Mouse (Mus musculus) bone marrow, adult 2 months (tissue): Measurements from ENCODE around the gene Slc35b1. TPM values are rescaled to one million over a fixed set of nuclear protein-coding genes. Genes with fewer than 3 reads are reported as not detected.

Experiments
- H3K27ac ChIP-seq: fragments of 200-500 bp; 2 replicates; pipeline ENCODE4 v1.5.1; 2012; ENCODE audit warnings: low read depth, mild to moderate bottlenecking, control low read depth, inconsistent platforms, low read length; ENCODE audit not compliant: control insufficient read depth, poor library complexity, insufficient read depth
- H3K4me1 ChIP-seq: fragments of 200-500 bp; 2 replicates; pipeline ENCODE4 v1.6.1; 2011; ENCODE audit warnings: low read length; ENCODE audit not compliant: control insufficient read depth, insufficient read depth
- H3K4me3 ChIP-seq: fragments of 200-500 bp; replicated peaks from 2 replicates; pipeline ENCODE3; 2011; ENCODE audit warnings: mild to moderate bottlenecking, low read depth, low read length, control low read depth; ENCODE audit not compliant: control insufficient read depth
- CTCF ChIP-seq: fragments of 200-500 bp; IDR thresholded peaks from 2 replicates; pipeline ENCODE4 v1.5.1; 2011; ENCODE audit warnings: low read length, control low read depth; ENCODE audit not compliant: control insufficient read depth, insufficient read depth
- POLR2A ChIP-seq: fragments of 200-500 bp; IDR thresholded peaks from 2 replicates; pipeline ENCODE4 v1.6.1; 2011; ENCODE audit warnings: low read depth, mild to moderate bottlenecking, control low read depth, low read length, borderline replicate concordance; ENCODE audit not compliant: control insufficient read depth
- WGBS: fragments of 180-500 bp; shearing (Covaris S2); methylation state at CpG from one replicate; pipeline ENCODE4 v1.1.7; 2018; 5-methylcytosine and 5-hydroxymethylcytosine counted together
- polyA plus RNA-seq: library from polyadenylated mRNA; stranded (reverse); fragments of >200 nt; gene quantifications from 2 replicates; pipeline ENCODE4 v1.2.4, GENCODE M21; 2011; ENCODE audit warnings: low replicate concordance; ENCODE audit not compliant: missing spikeins, insufficient read depth, insufficient read length

The Slc35b1 gene
- polyA plus RNA-seq, 1 experiment = 49.3 TPM

DNA sequence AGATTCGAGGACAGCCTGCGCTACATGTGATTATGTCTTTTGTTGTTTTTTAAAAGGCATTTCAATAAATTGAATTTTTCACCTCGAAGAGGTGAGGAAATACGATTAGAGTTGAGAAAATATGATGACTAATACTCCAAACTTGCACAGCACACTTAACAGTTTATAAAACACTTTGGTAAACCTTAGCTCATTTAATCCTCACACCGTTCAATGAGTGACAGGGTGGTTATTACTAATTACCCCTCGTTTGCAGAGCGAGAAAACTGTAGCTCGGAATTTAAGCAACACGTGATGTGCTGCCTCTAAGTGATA is 531 bp upstream of the Slc35b1 start:
- Histone ChIP-seq H3K4me1 (no peaks in the 10 kb centered on the region; the same call in 1 of the 2 replicates), H3K4me3 (peak overlapping the region; percentile 45)
- 37% methylated on average over 9 of the region's 9 CpGs for WGBS

DNA sequence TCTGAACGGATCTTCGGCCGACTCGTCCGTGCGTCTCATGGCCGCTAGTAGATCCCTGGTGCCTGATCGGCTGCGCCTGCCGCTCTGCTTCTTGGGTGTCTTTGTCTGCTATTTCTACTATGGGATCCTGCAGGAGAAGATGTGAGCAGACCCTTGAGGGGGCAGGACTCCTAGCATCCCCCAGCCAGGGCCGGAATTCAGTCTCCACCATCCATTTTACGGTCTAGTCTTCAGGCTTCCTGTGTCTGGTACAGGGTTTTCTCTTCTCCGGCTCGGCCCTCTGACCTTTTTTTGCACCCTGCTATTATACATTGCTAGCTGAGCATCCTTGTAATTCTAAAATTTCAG is 455 bp downstream of the Slc35b1 start:
- no peak for TF ChIP-seq POLR2A
- TF ChIP-seq CTCF = no peak
- H3K4me3 ChIP-seq = peak overlapping the region; percentile 98
- under 1% methylated on average over 14 of the region's 14 CpGs for WGBS
- H3K27ac ChIP-seq = peak overlapping the region; percentile 89
- no peaks in the 10 kb centered on the region; the same call in 1 of the 2 replicates for H3K4me1 ChIP-seq

More for the DNA sequence above, 531 bp upstream of the Slc35b1 start:
- peak overlapping the region; percentile 89 for H3K27ac ChIP-seq
- no peak for TF ChIP-seq POLR2A

DNA sequence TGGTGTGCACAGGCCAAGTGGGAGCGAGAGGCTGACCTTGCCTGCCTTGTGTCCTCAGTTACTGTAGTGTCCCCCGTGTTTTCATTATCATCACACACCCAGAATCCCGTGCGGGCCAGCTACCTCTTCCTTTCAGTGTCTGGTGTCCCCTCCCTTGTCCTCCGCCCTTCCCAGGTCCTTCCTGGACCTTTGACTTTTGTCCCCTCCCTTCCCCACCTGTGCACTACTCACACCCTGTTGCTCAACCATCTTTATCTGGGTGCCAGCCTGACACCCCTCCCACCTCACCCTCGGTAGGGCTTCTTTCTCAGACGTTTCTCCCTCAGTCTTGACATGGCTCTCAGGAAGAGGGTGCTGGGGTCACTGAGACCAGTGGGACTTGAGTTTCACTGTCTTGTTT is 2.9 kb downstream of the Slc35b1 start:
- Histone ChIP-seq H3K27ac (no peak overlapping the region), H3K4me1 (no peaks in the 10 kb centered on the region; the same call in 1 of the 2 replicates), H3K4me3 (no peak overlapping the region)
- TF ChIP-seq CTCF (no peak), POLR2A (no peak)
- 76% methylated on average over 7 of the region's 7 CpGs for WGBS

DNA sequence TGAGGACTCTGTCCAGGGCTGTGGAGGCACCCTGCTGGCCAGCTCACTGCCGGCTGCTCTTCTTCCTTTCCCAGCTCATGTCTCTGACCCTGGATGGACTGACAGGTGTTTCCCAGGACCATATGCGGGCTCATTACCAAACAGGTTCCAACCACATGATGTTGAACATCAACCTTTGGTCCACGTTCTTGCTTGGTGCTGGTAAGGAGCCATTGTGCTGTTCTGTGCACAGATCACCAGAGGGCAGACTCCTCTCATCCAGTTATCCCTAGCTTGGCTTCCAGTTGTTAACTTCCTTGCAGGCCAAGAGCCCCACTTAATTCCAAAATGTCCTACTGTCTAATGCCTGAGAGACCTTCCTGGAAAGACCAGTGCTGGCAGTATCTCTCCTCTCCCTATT is 4.5 kb downstream of the Slc35b1 start:
- Histone ChIP-seq H3K4me3 (no peak overlapping the region), H3K27ac (no peak overlapping the region), H3K4me1 (no peaks in the 10 kb centered on the region; the same call in 1 of the 2 replicates)
- TF ChIP-seq POLR2A = no peak
- TF ChIP-seq CTCF = no peak
- WGBS = 78% methylated on average over 3 of the region's 3 CpGs

DNA sequence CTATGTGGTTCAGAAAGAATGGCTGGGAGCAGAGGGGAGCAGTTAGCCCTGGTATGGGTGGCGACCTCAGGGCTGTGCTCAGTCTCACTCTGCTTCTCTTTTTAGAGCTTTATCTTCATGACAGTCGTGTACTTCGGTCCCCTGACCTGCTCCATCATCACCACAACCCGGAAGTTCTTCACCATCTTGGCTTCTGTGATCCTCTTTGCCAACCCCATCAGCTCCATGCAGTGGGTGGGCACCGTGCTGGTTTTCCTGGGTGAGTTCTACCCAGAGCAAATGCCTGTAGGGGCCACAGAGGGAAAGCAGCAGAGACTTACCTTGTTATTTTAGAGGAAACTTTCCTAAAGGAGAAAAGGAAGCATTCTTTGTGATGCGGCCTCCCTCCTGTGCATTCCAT is 5.9 kb downstream of the Slc35b1 start:
- no peaks in the 10 kb centered on the region; the same call in 1 of the 2 replicates for H3K4me1 ChIP-seq
- no peak overlapping the region for H3K4me3 ChIP-seq
- 87% methylated on average over 6 of the region's 6 CpGs for WGBS
- H3K27ac ChIP-seq = no peak overlapping the region
- TF ChIP-seq CTCF (no peak), POLR2A (no peak)

DNA sequence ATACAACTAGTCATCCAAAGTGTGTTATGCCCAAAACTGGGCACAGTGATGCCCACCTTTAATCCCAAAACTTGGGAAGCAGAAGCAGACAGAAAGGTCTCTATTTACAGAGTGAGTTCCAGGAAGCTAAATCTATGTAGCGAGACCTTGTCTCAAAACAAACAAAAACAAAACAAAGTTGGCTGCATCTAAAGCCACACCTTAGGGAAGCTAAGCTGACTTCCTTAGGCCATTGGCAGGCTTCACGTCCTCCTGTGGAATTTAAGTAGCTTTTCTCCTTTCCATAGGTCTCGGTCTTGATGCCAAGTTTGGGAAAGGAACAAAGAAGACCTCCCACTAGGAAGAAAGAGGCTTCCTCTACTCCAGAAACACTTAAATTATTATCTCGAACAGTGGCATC is 6.7 kb downstream of the Slc35b1 start:
- Histone ChIP-seq H3K4me1 (no peaks in the 10 kb centered on the region), H3K4me3 (no peak overlapping the region), H3K27ac (no peak overlapping the region)
- 87% methylated on average over 4 of the region's 4 CpGs for WGBS
- TF ChIP-seq CTCF = no peak
- no peak for TF ChIP-seq POLR2A

DNA sequence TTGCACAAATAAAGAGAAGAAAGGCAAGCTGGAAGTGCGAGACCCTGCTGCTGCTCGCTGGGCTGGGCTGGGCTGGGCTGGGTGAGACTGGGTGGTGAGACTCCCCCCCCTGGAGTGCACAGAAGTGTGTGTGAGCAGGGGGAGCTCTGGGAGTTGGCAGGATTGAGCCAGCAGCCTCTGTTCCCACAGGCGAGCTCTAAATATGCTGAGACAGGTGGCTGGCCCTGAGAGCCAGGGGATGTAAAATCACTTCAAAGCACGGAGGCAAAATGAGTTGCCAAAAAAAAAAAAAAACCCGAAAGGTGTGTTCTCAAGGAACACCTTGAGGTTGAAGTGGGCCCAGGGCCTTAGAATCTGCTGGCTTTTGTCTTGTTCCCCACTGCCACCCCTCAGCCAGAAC is 7.3 kb downstream of the Slc35b1 start:
- WGBS = 78% methylated on average over 5 of the region's 5 CpGs
- Histone ChIP-seq H3K4me3 (no peak overlapping the region), H3K27ac (no peak overlapping the region), H3K4me1 (no peaks in the 10 kb centered on the region)
- TF ChIP-seq CTCF = no peak
- no peak for TF ChIP-seq POLR2A

DNA sequence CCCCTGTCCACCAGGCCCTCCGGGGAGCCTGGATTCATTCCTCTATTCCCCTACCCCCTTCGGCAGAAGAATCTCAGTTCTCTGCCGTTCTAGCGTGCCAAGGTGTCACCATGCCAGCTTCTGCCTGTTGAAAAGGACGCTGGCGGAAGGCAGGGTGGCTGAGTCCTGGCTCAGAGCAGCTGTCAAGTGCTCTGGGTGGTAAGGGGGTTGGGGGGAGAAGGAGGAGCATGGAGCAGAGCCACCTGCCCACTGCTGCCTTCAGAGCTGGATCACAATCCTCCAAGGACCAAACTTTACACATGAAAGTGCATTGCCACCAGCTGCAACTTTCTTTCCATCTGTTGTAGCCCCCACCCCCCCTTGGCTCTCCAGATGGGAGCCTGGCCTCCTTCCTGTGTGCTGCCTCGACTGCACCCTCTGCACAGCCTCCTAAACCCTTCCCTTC is 7.8 kb downstream of the Slc35b1 start:
- Histone ChIP-seq H3K27ac (no peak overlapping the region), H3K4me3 (no peak overlapping the region), H3K4me1 (no peaks in the 10 kb centered on the region)
- TF ChIP-seq CTCF (no peak), POLR2A (no peak)
- WGBS = 71% methylated on average over 7 of the region's 7 CpGs
